Mouse (Mus musculus): ENCODE data around the gene Scand1. TPM values are rescaled to one million over a fixed set of nuclear protein-coding genes. Genes with fewer than 3 reads are reported as not detected.

Scand1 gene
- total RNA-seq, 2 experiments from 2014 or later: 85.3 to 96.6 TPM

GRCm38 (mm10) chr2:156309948-156310347 lies 2.6 kb downstream of the Scand1 start:
- intact Hi-C loops (cut with DNase I): no loop called here
- no peak for DNase-seq

GRCm38 (mm10) chr2:156307261-156307660 lies 5.2 kb downstream of the Scand1 start:
- DNase-seq: no peak
- intact Hi-C loops (cut with DNase I): no loop called here

- intact Hi-C loops (cut with DNase I): no loop called here
Observed at GRCm38 (mm10) chr2:156305818-156306217, 6.7 kb downstream of the Scand1 start.

GRCm38 (mm10) chr2:156304351-156304750 lies 8.2 kb downstream of the Scand1 start:
- intact Hi-C loops (cut with DNase I): no loop called here

More at GRCm38 (mm10) chr2:156305818-156306217, 6.7 kb downstream of the Scand1 start:
- DNase-seq: no peak

GRCm38 (mm10) chr2:156302063-156302462 lies 10.4 kb downstream of the Scand1 start:
- DNase-seq: no peak
- intact Hi-C loops (cut with DNase I): no loop called here

More at GRCm38 (mm10) chr2:156304351-156304750, 8.2 kb downstream of the Scand1 start:
- no peak for DNase-seq

- intact Hi-C loops (cut with DNase I): no loop called here
Observed at GRCm38 (mm10) chr2:156298458-156298857, 14.0 kb downstream of the Scand1 start.

GRCm38 (mm10) chr2:156297653-156298052 lies 14.9 kb downstream of the Scand1 start:
- peak; percentile 57 to 66 for DNase-seq
- intact Hi-C loops (cut with DNase I): no loop called here

More at GRCm38 (mm10) chr2:156298458-156298857, 14.0 kb downstream of the Scand1 start:
- DNase-seq: no peak

GRCm38 (mm10) chr2:156296190-156296589 lies 16.3 kb downstream of the Scand1 start:
- intact Hi-C loops (cut with DNase I): no loop called here
- DNase-seq: no peak

GRCm38 (mm10) chr2:156295601-156296063 lies 16.9 kb downstream of the Scand1 start:
- DNase-seq: no peak
- intact Hi-C loops (cut with DNase I): no loop called here

GRCm38 (mm10) chr2:156291998-156292397 lies 20.5 kb downstream of the Scand1 start:
- DNase-seq: no peak
- intact Hi-C loops (cut with DNase I): no loop called here

GRCm38 (mm10) chr2:156289552-156290160 lies 22.8 kb downstream of the Scand1 start:
- no peak for DNase-seq
- intact Hi-C loops (cut with DNase I): no loop called here

- intact Hi-C loops (cut with DNase I): no loop called here
- DNase-seq: no peak
Observed at GRCm38 (mm10) chr2:156288222-156288621, 24.3 kb downstream of the Scand1 start.

GRCm38 (mm10) chr2:156286733-156287132 lies 25.8 kb downstream of the Scand1 start:
- no peak for DNase-seq
- intact Hi-C loops (cut with DNase I): no loop called here

- no peak for DNase-seq
- intact Hi-C loops (cut with DNase I): no loop called here
Observed at GRCm38 (mm10) chr2:156285161-156285560, 27.3 kb downstream of the Scand1 start.

GRCm38 (mm10) chr2:156281227-156281626 lies 31.3 kb downstream of the Scand1 start:
- peak; percentile 30 to 45 for DNase-seq
- intact Hi-C loops (cut with DNase I): no loop called here

- intact Hi-C loops (cut with DNase I): loop anchor here (2.0 kb wide), 1 partner anchor 316 kb away; no protein-coding TSS in a partner anchor
- DNase-seq: peak; percentile 89
Observed at GRCm38 (mm10) chr2:156278226-156279017, 34.1 kb downstream of the Scand1 start.

GRCm38 (mm10) chr2:156272553-156272952 lies 40.0 kb downstream of the Scand1 start:
- intact Hi-C loops (cut with DNase I): no loop called here
- no peak for DNase-seq

- intact Hi-C loops (cut with DNase I): no loop called here
Observed at GRCm38 (mm10) chr2:156267636-156268035, 44.9 kb downstream of the Scand1 start.

GRCm38 (mm10) chr2:156263204-156263893 lies 49.2 kb downstream of the Scand1 start:
- intact Hi-C loops (cut with DNase I): no loop called here
- no peak for DNase-seq

More at GRCm38 (mm10) chr2:156267636-156268035, 44.9 kb downstream of the Scand1 start:
- no peak for DNase-seq

Data from heart, postnatal 10 days (tissue).